Mouse (Mus musculus) forebrain, embryonic 14.5 days (tissue): ENCODE results near the gene Efna1. TPM values are rescaled to one million over a fixed set of nuclear protein-coding genes. Genes with fewer than 3 reads are reported as not detected.
A peak's percentile ranks its signal among the peaks of the same experiment; 100 is the strongest.

ENCODE experiments used
- ATAC-seq: fragments of 200-750 bp; cut with Nextera tagmentation; 2 replicates; pipeline ENCODE4 v1.8.0; 2017; ENCODE audit warnings: mild to moderate bottlenecking, moderate library complexity
- DNase-seq: peaks from one replicate; pipeline ENCODE4 v3.0.0-alpha.2; 2015; ENCODE audit warnings: low spot score
- H3K27ac ChIP-seq: fragments of 300-500 bp; sonication (generic); 2 replicates; pipeline ENCODE4 v1.5.1; 2014; ENCODE audit warnings: low read depth, mild to moderate bottlenecking, control low read depth, low read length, moderate library complexity
- H3K27me3 ChIP-seq: fragments of 300-500 bp; sonication (generic); replicated peaks from 2 replicates; pipeline ENCODE4 v1.6.1; 2014; ENCODE audit warnings: low read length, control low read depth, mixed read lengths; ENCODE audit not compliant: control insufficient read depth, insufficient read depth
- H3K36me3 ChIP-seq: fragments of 300-500 bp; sonication (generic); 2 replicates; pipeline ENCODE4 v1.6.1; 2014; ENCODE audit warnings: low read length, control low read depth; ENCODE audit not compliant: control insufficient read depth, insufficient read depth
- H3K4me1 ChIP-seq: fragments of 300-500 bp; sonication (generic); 2 replicates; pipeline ENCODE4 v1.6.1; 2014; ENCODE audit warnings: antibody characterized with exemption, low read length, control low read depth; ENCODE audit not compliant: control insufficient read depth, insufficient read depth
- H3K4me2 ChIP-seq: fragments of 300-500 bp; sonication (generic); 2 replicates; pipeline ENCODE4 v1.6.1; 2014; ENCODE audit warnings: mild to moderate bottlenecking, control low read depth, low read length
- H3K4me3 ChIP-seq: fragments of 300-500 bp; sonication (generic); 2 replicates; pipeline ENCODE4 v1.5.1; 2014; ENCODE audit warnings: low read depth, low read length, control low read depth
- H3K9ac ChIP-seq: fragments of 300-500 bp; sonication (generic); 2 replicates; pipeline ENCODE4 v1.6.1; 2014; ENCODE audit warnings: mild to moderate bottlenecking, low read length, control low read depth, moderate library complexity
- H3K9me3 ChIP-seq: fragments of 300-500 bp; sonication (generic); replicated peaks from 2 replicates; pipeline ENCODE4 v1.6.1; 2016; ENCODE audit warnings: low read length, control low read depth, mixed read lengths; ENCODE audit not compliant: control insufficient read depth
- WGBS: fragments of 180-500 bp; shearing (Covaris S2); extraction: QIAGEN DNeasy Blood & Tissue Kit; methylation state at CpG from one replicate; pipeline ENCODE4 v1.1.7; 2014; 5-methylcytosine and 5-hydroxymethylcytosine counted together
- polyA plus RNA-seq: library from polyadenylated mRNA; unstranded; fragments of >200 nt; fragmentation: Nextera tagmentation; extraction: Ambion mirVana; gene quantifications from 2 replicates; pipeline ENCODE4 v1.2.1, GENCODE M21; 2014

The Efna1 gene
- polyA plus RNA-seq, 1 experiment from 2014 or later = 10.5 TPM

DNA sequence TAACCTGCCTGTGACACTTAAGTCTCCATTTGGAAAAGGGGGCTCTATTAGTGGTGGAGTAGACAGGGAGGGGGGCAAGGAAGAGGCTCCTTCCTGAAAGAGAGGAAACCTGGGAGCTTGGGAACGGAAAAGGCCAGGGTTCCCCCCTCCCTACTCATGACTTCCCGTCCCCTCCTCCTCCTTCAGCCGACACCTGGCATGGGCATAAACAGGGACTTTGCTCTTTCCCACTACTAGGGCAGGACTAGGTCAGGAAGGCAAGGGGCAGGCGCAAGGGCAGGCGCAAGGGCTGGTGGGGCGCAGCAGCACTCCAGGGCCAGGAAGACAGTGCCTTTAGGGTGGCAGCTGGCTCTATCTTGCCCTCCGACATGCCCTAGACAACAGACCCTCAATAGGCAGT is 2.8 kb downstream of the Efna1 start:
- Histone ChIP-seq H3K27me3 (0 out of 2 replicates have a peak, but pooled peaks cover 13% of the 10 kb centered on the region), H3K9ac (no peak overlapping the region)

DNA sequence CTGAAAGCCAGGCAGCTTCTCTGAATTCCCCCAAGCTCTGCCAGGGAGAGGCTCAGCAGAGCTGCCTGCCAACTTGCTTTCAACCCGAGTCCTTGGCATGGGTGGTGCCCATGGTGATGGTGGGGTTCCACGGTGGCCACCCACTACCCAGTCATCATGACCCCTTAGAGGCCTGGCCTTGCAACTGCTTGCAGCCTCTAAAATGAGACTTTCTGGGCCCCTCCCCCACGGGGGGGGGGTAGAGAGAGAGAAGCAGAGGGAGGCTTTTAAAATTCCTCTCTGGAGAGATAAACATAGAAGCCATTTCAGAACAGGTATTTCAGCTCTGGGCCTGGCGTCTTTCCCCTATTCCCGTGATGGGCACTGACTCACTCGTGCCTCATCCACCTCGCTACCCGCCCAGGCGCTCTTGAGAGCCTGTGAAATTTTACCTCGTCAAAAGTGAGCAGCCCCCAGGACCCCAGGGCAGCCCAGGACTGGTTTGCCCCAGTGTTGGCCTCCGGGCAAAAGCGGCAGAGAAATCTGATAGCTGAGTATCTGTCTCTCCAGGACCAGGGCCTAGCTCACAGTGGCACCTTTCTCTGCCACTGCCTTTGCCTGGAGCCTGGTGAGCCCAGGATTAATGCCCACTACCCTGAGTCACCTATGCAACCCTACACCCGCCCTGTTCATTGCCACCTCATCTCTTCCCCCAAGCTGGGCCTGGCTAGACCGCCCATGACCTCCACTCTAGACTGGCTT is 3.5 kb downstream of the Efna1 start:
- Histone ChIP-seq H3K4me2 (peak overlapping the region; percentile 16), H3K4me1 (peaks cover 15% of the 10 kb centered on the region), H3K9me3 (no peaks in the 10 kb centered on the region), H3K27ac (no peak overlapping the region), H3K36me3 (no peaks in the 10 kb centered on the region), H3K4me3 (no peak overlapping the region), H3K27me3 (0 out of 2 replicates have a peak, but pooled peaks cover 13% of the 10 kb centered on the region), H3K9ac (0 out of 2 replicates have a peak overlapping the region, but pooled peaks have one; percentile 29)
- ATAC-seq (no peak), DNase-seq (no peak)
- WGBS = 61% methylated on average over 14 of the region's 14 CpGs

More for the DNA sequence above, 2.8 kb downstream of the Efna1 start:
- WGBS = 87% methylated on average over 7 of the region's 7 CpGs
- no peaks in the 10 kb centered on the region for H3K9me3 ChIP-seq
- H3K4me1 ChIP-seq = peaks cover 15% of the 10 kb centered on the region
- no peak overlapping the region for H3K27ac ChIP-seq
- H3K4me3 ChIP-seq = no peak overlapping the region
- peak overlapping the region; percentile 88; the same call in 1 of the 2 replicates for H3K4me2 ChIP-seq
- ATAC-seq (no peak), DNase-seq (no peak)
- H3K36me3 ChIP-seq = no peaks in the 10 kb centered on the region

DNA sequence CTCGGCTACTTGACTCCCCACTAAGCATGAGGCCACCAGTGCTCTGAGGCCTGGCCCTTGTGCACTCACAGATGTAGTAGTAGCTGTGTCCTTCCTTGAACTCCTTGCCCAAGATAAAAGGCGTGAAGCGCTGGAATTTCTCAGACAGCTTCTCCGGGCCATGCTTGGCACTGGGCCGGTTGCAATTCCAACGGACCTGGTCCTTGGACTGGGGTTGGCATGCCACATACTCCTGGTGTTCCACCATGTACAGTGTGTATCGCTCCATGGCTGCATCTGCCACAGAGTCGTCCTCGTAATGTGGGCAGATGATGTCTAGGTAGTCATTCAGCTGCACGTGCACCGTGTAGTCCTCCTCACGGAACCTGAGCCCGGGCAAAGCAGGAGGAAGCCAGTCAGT is 4.9 kb downstream of the Efna1 start:
- H3K36me3 ChIP-seq = no peaks in the 10 kb centered on the region
- WGBS = 92% methylated on average over 13 of the region's 13 CpGs
- 0 out of 2 replicates have a peak, but pooled peaks cover 11% of the 10 kb centered on the region for H3K27me3 ChIP-seq
- no peak for ATAC-seq
- H3K9ac ChIP-seq = no peak overlapping the region
- H3K27ac ChIP-seq = no peak overlapping the region
- H3K4me1 ChIP-seq = peaks cover 11% of the 10 kb centered on the region
- no peak overlapping the region for H3K4me3 ChIP-seq
- no peak overlapping the region for H3K4me2 ChIP-seq
- H3K9me3 ChIP-seq = no peaks in the 10 kb centered on the region
- no peak for DNase-seq

GRCm38 (mm10) chr3:89271760-89272159 is 9.2 kb downstream of the Efna1 start:
- Histone ChIP-seq H3K9ac (no peak overlapping the region), H3K4me3 (no peak overlapping the region), H3K9me3 (no peaks in the 10 kb centered on the region), H3K4me2 (no peak overlapping the region), H3K36me3 (no peaks in the 10 kb centered on the region), H3K4me1 (peaks cover 19% of the 10 kb centered on the region), H3K27me3 (no peaks in the 10 kb centered on the region), H3K27ac (no peak overlapping the region)
- no peak for ATAC-seq
- no peak for DNase-seq
- WGBS = 51% methylated on average over 6 of the region's 6 CpGs

- H3K36me3 ChIP-seq = no peaks in the 10 kb centered on the region
- H3K9ac ChIP-seq = peak overlapping the region; percentile 77
- 58% methylated on average over 6 of the region's 6 CpGs for WGBS
- peaks cover 19% of the 10 kb centered on the region for H3K4me1 ChIP-seq
- H3K9me3 ChIP-seq = no peaks in the 10 kb centered on the region
- H3K4me3 ChIP-seq = peak overlapping the region; percentile 50
- ATAC-seq (no peak), DNase-seq (peak; percentile 45)
- no peaks in the 10 kb centered on the region for H3K27me3 ChIP-seq
- H3K4me2 ChIP-seq = peak overlapping the region; percentile 87
- H3K27ac ChIP-seq = peak overlapping the region; percentile 48; the same call in 1 of the 2 replicates
These were observed 10.1 kb downstream of the Efna1 start for GRCm38 (mm10) chr3:89270891-89271290.

DNA sequence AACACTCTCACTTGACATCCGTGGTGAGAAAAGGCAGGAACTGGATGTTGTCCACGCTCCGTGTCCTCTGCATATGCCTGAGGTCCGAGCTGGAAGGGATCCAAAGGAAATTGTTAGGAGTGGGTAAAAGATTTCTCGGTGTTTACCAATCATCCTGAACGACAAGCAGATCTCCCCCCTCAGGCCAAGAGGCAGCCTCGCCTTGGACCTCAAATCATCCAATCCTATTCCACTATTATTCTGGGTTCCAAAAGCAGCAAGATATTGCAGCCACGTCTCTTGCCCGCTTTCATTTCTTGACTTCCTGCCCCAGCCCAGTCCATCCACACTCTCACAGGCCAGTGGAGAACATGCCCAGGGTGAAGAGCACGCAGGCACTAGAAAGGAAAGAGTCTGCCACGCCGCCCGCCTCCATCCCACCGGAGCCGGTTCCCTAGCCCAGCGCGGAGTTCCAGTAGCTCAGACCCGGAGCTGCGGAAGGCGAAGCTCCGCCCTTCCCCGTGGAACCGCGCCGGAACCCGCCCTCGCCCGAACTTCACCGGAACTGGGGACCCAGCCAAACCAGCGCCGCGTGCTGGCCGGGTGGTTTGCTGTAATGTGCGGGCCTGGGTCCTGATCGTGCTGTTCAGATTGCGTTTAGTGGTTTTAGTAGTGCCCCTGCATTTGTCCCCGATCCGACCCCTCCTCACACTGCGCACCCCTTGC is 10.7 kb downstream of the Efna1 start, which contains the start of gene Slc50a1:
TSS of gene Slc50a1 (minus strand) at position 520 of the 705 bp plus-strand sequence.
- Histone ChIP-seq H3K9me3 (no peaks in the 10 kb centered on the region), H3K27me3 (no peaks in the 10 kb centered on the region), H3K9ac (peak within 1 kb of the TSS; percentile 77), H3K4me2 (peak within 1 kb of the TSS; percentile 87), H3K4me1 (peaks cover 19% of the 10 kb centered on the region), H3K27ac (peak within 1 kb of the TSS; percentile 48; the same call in 1 of the 2 replicates), H3K36me3 (no peaks in the 10 kb centered on the region), H3K4me3 (peak within 1 kb of the TSS; percentile 50)
- peak; percentile 76 for DNase-seq
- WGBS = 3% methylated on average over 39 of the region's 39 CpGs
- peak; percentile 60 for ATAC-seq

- Histone ChIP-seq H3K9me3 (no peaks in the 10 kb centered on the region), H3K27ac (no peak overlapping the region), H3K4me1 (peaks cover 19% of the 10 kb centered on the region), H3K4me2 (no peak overlapping the region), H3K27me3 (no peaks in the 10 kb centered on the region), H3K36me3 (no peaks in the 10 kb centered on the region), H3K4me3 (no peak overlapping the region), H3K9ac (no peak overlapping the region)
- no peak for DNase-seq
- ATAC-seq = no peak
- 49% methylated on average over 8 of the region's 8 CpGs for WGBS
These were observed 12.0 kb downstream of the Efna1 start for GRCm38 (mm10) chr3:89268916-89269315.

DNA sequence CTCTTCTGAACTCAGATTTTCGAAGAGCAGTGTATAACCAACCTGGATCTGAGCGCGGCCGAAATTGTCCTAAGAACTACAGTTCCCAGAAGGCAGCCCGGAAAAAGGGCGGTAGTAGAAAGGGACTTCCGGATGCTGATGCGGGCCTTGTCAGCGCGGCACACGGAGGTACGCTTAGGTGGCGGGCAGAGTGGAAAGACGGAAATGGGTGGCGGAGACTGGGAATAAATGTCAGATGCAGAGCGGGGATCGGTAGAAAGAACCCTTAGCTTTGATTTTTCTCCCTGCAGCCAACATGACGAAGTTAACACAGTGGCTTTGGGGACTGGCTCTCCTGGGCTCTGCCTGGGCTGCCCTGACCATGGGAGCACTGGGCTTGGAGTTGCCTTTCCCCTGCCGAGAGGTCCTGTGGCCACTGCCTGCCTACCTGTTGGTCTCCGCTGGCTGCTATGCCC is 14.5 kb downstream of the Efna1 start:
- Histone ChIP-seq H3K4me3 (peak overlapping the region; percentile 68), H3K27me3 (no peaks in the 10 kb centered on the region), H3K4me1 (peaks cover 19% of the 10 kb centered on the region), H3K9me3 (no peaks in the 10 kb centered on the region), H3K9ac (peak overlapping the region; percentile 84), H3K4me2 (peak overlapping the region; percentile 82), H3K36me3 (no peaks in the 10 kb centered on the region), H3K27ac (peak overlapping the region; percentile 67)
- WGBS = under 1% methylated on average over 20 of the region's 20 CpGs
- DNase-seq (peak; percentile 94), ATAC-seq (peak; percentile 93)
